Mouse (Mus musculus): ENCODE measurements around the gene Capzb.

Gene Capzb

GRCm38 (mm10) chr4:139310899-139311701 is 118.4 kb downstream of the Capzb start:
- no peak for DNase-seq

GRCm38 (mm10) chr4:139311707-139312106 is 119.0 kb downstream of the Capzb start:
- no peak for DNase-seq

GRCm38 (mm10) chr4:139312632-139313031 is 119.9 kb downstream of the Capzb start:
- peak; percentile 59 for DNase-seq

DNA sequence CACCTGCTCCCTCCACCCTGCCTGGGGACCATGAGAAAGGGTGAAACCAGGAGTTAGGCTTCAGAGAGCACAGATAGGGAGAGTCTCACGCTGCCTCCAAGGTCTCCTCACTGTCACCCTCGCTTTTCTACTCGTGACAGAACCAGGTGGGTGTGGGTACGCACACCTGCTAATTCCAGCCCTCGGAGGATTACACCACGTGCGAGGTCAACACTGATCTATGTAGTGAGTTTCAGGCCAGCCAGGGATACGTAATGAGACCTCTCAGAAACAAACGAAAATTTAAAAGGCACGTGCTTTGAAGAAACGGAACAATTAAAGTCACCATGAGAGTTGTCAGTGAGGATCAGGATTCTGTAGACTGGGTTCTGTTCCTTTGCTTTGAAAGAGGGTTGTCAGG is 125.8 kb downstream of the Capzb start:
- no peak for DNase-seq

- no peak for DNase-seq
Measured at GRCm38 (mm10) chr4:139319740-139320139, 127.0 kb downstream of the Capzb start.

DNA sequence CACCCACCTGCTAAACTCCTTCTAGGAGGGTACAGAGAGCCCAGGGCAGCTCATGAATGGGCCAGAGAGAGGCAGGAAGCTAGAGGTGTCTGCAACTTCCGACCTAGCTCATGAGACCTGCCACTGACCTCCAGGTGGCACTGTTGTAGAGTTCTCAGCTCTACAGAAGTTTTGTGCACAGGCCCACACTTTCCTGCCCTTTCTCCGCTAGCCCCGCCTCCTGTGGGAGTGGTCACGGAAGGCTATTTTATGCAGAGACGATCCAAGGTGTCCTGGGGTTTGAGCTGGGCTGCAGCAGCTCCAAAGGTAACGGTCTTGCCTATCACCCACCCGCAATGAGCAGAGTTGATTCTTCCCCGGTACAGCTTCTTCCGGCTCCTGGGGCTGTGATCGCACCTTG is 137.9 kb downstream of the Capzb start:
- peak; percentile 88 for DNase-seq

GRCm38 (mm10) chr4:139334631-139335295 is 142.1 kb downstream of the Capzb start:
- no peak for DNase-seq

- DNase-seq = no peak
Measured at GRCm38 (mm10) chr4:139335507-139335906, 142.8 kb downstream of the Capzb start.

DNA sequence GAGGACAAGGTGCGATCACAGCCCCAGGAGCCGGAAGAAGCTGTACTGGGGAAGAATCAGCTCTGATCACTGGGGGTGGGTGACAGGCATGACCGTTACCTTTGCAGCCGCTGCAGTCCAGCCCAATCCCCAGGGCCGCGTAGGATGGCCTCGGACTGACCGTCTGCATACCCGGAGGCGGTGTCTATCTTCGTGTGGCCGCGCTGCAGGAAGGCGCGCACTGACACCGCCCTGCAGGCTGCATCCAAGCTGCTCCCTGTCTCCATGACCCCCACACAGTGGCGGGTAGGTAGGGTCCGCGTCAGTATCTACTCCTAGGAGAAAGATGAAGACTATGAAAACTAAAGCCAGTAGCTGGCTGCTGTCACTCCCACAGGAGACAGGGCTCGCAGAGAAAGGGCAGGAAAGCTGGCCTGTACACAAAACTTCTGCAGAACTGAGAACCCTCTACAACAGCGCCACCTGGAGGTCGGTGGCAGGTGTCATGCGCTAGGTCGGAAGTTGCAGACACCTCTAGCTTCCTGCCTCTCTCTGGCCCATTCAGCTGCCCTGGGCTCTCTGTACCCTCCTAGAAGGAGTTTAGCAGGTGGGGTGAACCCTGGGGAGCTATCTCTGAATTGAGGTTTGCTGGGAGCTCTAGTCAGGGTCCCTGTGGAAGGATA is 144.3 kb downstream of the Capzb start:
- peak; percentile 83 for DNase-seq

- no peak for DNase-seq
Measured at GRCm38 (mm10) chr4:139338145-139338544, 145.4 kb downstream of the Capzb start.

- no peak for DNase-seq
Measured at GRCm38 (mm10) chr4:139340835-139341234, 148.1 kb downstream of the Capzb start.
